Mouse (Mus musculus): ENCODE measurements around the gene Cdkn2d.
"Not testable (repeated sequence)": the region's sequence is repeated elsewhere in the genome, so short reads cannot be mapped to it uniquely, and the experiment has no call there.

Cdkn2d gene

DNA sequence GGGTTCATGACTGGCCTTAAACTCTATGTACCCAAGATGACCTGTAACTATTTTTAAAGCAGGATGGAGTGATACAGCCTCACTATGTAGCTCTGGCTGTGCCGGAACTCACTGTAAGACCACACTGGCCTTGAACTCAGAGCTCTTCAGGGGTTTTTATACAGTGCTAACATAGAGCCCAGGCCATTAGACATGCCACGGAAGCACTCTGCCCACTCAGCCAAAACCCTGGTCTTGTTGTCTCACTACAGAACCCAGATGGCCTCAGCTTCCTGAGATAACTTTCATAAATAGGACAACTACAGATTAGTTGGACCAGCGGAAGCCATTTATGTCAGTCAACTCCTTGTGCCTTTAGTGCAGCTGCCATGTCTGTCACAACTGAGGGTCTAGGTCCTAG, 16.9 kb downstream of the Cdkn2d start:
- no peak for DNase-seq

DNA sequence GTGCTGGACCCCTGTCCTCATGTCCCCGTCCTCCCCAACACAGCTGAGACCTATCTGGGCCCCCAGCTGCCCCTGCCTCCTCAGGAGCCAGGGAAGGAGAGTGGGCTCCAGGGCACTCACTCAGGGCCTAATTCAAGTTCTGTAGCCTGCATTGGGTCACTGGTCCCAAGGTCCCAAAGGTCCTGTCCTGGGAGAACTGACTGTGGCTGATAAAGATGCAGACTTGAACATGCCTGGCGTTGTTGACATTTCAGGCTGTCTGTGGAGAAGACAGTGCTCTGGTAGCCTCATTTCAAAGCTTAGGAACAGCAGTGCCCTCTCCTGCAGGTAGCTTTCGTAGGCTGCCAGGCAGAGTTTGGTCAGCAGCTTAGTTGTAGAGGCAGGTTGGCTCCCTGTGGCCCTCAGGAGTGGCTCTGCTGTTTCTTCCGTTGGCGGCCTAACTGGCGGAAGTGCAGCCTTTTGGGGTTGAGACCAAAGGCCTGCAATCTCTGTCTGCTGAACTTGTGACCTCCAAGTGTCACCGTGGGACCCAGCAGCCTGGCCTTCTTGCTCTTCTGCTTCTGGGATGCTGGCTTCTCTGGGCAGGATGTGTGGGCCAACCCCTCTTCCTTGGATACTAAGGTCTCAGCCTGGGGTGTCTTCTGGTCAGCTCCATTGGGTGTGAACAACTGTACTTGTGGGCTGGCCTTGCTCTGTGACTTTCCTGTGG, 17.5 kb downstream of the Cdkn2d start:
- no peak for DNase-seq

DNA sequence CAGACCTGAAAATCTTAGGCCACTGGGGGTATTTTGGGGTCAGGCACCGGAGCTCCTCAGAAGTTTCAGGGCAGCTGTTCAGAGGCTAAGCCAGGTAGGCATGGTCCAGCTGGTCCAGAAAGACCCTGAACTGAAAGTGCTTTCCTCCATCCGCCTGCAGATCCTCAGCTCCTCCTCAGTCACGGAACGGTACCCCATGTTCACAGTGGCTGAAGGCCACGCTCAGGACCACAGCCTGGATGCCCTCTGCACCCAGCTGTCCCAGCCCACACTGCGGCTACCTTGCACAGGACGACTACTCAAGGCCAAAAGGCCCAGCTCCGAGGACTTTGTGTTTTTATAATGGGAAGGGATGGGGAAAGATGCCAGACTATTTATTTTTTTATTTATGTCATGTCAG, 18.1 kb downstream of the Cdkn2d start:
- DNase-seq = no peak

DNA sequence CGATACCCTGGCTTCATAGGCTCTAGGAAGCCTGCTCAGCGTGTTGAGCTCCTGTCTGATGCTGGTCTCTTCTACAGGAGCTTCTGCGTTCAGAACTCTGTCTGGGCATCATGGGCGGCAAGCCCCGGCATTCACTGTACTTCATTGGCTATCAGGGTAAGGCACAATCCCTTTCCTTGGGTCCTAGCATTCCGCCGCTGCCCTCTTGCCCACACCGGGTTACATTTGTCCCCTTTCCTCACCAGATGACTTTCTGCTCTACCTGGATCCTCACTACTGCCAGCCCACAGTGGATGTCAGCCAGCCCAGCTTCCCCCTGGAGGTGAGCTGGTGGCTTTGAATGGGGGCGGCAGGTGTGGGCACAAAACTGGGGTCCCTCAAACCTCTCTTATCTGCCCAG, 18.8 kb downstream of the Cdkn2d start:
- DNase-seq = no peak

DNA sequence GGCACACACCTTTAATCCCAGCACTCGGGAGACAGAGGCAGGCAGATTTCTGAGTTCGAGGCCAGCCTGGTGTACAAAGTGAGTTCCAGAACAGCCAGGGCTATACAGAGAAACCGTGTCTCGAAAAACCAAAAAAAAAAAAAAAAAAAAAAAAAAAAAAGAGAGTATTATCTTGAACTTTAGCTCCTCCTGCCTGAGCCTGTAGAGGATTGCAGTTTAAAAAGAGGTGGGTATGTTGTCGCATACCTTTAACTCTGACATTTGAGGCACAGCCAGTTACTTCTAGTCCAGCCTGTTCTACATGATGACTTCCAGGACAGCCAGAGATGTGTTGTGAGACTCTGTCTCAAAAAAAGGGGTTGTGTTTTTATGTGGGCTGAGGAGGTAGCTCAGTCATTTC, 21.6 kb downstream of the Cdkn2d start:
- DNase-seq = not testable (repeated sequence)

DNA sequence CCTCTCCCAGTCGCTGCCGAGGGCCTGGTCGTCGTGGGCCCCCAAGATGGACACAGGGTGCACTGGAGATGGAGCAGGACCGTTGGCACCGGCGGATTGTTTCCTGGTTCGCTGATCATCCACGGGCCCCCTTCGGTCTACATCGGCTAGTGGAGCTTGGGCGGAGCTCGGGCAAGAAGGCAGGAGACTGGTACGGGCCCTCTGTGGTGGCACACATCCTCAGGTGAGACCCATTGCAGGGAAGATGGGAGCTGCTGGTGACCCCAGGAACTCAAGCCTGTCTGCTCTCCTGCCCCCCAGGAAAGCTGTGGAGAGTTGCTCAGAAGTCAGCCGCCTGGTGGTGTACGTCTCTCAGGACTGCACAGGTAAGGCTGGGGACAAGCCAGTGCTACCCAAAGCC, 22.9 kb downstream of the Cdkn2d start:
- DNase-seq = no peak

DNA sequence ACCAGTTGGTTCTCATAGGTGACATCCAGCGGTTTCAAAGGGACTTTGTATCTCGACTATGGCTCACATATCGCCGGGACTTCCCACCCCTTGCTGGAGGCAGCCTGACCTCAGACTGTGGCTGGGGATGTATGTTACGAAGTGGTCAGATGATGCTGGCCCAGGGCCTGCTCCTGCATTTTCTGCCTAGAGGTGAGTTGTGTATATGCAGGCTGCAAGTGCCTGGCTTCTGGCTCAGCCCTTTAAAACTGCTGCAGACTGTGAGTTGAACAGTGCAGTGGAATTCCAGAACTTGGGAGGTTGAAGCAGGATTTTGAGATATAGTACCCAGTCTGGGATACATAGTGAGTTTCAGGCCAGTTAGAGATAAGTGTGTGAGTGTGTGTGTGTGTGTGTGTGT, 24.3 kb downstream of the Cdkn2d start:
- no peak for DNase-seq

DNA sequence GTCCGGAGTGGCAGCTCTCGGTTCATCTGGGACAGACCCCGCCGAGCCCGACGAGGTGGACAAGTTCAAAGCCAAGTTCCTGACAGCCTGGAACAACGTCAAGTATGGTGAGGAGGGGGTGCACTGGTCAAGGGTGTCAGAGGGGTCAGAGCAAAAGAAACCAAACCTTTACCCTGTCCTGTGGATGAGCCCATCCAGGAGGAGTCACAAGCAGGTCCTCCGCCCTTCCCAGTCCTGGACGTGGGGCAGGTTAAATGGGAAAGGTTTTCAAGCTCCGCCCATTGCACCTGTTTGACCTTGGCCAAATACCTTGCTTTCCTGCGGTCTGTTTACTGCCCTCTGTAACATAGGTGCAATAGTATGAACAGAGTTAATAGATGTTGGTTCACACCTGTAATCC, 25.6 kb downstream of the Cdkn2d start:
- DNase-seq = no peak

DNA sequence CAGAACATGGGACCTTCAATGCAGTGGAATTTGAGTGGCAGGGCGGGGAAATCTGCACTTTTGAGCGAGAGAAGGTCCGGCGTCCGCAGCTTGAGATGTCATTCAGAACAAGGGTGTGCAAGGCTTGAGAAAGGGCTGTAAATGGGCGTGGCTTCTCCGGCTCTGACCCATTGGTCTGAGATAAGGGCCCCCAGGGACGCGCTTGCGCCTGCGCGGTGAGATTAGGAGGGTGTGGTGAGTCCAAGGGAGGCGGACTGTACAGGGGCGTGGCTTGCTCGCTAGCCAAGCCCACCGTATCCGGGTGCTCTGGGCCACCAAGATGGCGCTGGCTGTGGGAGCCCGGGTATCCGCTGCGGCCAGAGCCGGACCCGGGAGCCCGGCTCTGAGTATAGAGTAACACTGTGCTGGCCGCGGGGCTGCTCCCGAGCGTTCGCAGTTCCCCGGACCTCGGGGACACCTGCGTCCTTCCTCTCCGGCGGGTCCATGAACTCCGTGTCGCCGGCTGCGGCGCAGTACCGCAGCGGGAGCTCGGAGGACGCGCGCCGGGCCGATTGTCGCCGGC, 26.1 kb downstream of the Cdkn2d start, which contains the start of gene Atg4d:
Atg4d (plus strand) TSS at position 294 of the 562 bp plus-strand sequence.
- DNase-seq = peak; percentile 97 to 99

DNA sequence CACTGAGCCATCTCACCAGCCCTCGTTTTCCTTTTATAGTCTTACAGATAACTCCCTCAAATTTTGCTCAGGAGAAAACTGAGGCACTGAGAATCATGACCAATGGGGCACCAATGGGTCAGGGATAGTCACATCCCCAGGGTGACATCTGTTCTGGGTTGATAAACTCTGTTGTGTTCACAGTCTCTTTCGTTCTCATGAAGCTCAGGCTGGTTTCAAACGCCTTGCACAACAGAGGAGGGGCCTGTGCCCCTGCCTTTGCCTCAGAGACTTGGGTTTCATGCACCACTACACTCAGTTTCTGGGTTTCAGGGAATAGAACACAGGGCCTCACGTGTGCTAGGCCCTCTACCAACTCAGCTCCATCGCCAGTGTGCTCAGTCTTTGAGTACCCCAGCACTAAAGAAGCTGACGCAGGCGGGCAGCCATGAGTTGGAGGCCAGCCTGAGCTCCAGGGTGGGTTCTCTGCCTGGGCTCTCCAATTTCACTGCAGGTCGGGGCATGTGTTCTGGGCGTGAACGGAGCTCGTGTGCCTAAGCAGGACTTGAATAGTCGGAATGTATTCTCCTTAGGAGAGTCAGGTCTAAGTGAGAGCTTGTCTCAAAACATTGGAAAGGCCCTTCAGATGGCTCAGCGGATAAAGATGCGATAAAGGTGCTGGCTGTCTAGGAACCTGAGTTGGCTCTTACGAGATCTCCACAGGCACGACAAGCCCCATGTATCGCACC, 26.8 kb downstream of the Cdkn2d start:
- no peak for DNase-seq

DNA sequence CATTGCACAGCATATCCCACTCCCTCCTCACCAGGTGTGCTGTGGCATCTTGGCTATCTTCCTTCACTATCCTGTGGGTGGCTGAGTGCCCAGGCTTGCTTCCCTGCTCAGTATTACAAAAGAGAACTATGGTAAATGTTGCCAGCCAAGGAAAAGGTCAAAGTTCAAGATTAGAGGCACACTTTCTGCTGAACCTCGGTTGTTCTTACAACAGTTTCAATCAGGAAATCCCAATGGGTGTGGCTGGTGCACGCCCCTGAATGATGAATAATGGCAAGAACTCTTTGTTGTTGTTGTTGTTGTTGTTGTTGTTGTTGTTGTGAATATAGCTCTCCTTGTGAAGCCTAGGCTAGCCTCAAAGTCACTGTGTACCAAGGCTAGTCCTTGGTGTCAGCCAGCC, 29.4 kb downstream of the Cdkn2d start:
- DNase-seq = no peak

DNA sequence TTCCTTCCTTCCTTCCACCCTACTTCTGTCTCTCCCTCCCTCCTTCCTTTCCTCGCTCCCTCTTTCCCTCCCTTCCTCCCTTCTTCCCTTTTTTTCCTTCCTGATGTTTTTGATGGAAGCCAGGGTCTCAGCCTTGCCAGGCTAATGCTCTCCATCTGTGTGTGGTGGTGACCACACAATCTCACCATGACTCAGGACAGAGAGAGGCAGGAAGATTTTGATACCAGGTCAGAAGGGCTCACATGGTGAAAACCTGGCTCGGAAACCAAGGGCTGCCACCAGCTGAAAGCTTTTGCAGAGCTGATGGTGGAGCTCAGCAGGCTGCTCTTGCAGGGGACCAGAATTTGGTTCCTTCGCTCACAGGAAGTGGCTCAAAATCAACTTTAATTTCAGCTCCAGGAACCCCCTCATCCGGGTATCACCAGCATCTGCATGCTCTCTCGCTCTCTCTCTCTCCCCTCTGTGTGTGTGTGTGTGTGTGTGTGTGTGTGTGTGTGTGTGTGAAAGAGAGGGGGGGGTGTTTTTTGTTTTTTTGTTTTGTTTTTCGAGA, 30.6 kb downstream of the Cdkn2d start:
- no peak for DNase-seq

DNA sequence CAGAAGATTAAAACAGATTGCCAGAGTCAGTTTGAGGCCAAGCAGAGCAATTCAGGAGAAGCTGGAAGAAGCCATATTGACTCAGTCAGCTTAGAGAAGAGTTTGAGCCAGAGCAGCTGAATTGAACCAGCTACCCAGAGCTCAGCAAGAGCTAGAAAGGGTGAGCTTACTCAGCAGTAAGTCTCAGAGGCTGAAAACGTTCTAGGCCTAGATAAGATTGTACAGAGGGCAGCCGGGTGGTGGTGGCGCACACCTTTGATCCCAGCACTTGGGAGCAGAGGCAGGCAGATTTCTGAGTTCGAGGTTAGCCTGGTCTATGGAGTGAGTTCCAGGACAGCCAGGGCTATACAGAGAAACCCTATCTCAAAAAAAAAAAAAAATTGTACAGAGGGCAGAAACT, 34.9 kb downstream of the Cdkn2d start:
- not testable (repeated sequence) for DNase-seq

DNA sequence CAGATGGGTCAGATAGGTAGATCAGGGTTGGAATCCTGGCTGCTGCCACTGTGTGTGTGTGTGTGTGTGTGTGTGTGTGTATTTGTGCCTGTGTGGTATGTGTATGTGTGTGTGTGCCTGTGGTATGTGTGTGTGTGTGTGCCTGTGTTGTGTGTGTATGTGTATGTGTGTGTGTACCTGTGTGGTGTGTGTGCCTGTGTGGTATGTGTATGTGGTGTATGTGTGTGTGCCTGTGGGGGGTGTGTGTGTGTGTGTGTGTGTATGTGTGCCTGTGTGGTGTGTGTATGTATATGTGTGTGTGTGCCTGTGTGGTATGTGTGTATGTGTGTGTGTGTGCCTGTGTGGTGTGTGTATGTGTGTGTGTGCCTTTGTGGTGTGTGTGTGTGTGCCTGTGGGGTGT, 36.5 kb downstream of the Cdkn2d start:
- no peak for DNase-seq

DNA sequence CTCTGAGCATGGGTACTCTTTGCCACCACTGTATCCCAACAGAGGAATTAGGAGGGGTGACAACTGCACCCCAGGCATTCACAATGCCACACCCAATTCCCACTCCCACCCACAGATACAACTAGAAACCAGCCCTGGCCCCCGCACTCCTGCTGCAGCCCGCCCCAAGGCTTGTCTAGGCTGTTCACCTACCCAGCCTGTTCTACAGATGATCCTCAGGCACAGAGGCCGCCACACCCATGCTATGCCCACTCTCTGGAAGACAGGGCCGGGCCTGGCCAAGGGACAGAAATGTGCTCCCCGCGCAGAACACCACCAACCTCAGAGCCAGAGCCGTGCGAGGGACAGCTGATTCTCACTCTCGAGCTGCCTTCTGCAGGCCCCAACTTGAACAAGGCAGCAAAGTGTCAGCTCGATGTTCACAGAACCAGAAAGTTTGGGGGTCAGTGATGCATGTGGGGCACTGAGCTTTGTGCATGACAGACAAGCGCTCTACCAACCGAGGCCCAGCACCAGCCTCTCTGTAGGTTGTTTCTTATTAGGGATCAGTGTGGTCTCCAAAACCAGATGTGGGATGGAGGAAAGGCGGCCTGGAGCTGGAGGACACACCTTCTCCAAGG, 40.0 kb downstream of the Cdkn2d start:
- DNase-seq = peak in 1 of 2 experiments; percentile 6

DNA sequence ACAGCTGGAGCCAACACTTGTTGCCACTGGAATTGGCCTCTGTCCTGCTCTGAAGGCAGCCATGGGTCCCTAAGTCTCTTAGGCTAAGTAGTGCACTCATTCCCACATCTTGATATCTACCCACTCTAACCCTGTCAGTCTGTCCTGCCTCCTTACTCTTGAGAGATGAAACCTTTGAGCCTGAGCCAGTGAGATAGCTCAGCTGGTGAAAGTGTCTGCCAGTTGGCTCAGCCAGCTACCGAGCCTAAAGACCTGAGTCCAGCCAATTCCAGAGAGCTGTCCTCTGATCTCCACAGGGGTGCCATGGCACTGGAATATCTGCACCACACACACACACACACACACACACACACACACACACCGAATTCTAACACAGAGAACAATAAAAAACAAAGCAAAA, 40.7 kb downstream of the Cdkn2d start:
- peak in 1 of 2 experiments; percentile 6 for DNase-seq

DNA sequence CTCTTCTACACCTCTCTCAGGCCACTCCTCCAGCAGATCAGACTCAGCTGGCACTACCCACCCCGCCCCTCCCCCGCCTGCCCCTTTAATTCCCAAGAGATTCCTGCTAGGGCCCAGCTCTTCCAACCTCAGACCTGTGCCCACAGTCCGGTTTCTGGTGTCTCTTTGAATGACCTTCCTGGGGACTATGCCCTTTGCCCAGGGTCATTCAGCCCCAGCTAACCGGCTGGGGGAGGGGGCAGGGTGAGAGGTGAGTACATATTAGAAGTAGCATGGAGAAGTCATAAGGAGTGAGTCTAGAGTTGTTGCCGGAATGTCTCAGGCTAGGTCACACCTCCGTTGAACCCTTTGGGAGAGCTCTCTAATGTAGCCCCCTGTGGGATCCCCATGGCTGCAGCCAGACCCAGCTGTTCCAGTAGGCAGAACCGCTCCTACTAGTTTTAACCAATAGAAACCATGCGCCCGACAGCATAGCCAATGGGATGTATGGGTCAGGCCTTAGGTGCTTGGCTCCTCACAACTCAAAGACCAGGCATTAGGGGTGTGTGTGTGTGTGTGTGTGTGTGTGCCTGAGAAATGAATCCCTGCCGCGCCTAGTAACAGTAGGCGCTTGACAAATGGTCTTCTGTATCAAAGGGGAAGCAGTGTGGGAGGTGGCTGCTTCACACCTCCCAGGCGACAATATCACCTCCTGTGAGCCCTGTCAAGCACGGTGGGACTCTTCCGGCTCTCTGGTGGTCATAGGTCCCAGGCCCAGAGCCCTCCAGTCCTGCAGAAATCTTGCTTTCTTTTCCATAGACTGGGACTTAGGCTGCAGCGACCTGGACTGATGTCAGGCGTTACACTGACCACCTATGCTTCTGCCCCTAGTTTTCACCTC, 41.3 kb downstream of the Cdkn2d start:
- DNase-seq = no peak

DNA sequence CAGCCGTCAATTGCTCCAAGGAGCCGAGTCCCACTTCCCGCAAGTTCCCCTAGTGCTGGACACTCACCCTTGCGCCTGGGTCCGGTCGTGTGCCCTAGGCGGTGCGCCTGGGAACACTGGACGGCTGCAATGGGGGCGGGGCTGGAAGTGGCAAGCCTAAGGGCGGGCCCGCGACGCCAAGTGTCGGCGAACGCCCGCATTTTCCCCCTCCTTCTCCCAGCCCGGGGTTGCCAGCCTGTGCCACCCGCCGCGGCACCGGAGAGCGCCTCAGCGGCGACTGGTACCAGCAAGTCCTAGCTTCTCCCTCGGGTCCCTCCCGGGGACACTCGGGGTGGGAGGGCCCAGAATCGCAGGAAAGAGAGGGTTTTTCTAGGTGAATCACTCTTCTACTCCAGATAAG, 42.9 kb downstream of the Cdkn2d start, which contains the start of gene S1pr5:
S1pr5 (minus strand) TSS at position 118 of the 400 bp plus-strand sequence.
- DNase-seq = peak; percentile 21 to 52

DNA sequence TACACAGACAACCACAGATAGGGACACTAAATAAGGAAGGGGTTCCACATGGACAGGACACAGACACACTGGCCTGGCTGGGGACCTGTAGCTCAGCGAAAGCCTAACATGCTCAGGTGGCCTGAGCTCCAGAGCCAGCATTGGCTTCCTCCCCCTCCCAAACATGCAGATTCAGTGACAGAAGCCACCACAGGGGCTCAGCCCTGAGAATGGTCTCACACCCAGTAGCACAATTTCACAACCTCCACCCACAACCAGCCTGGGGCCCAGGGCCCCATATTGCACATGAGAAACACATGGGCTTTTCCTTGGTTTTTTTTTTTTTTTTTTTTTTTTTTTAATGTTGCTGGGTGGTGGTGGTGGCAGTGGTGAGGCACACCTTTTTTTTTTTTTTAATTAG, 44.9 kb downstream of the Cdkn2d start:
- no peak for DNase-seq

DNA sequence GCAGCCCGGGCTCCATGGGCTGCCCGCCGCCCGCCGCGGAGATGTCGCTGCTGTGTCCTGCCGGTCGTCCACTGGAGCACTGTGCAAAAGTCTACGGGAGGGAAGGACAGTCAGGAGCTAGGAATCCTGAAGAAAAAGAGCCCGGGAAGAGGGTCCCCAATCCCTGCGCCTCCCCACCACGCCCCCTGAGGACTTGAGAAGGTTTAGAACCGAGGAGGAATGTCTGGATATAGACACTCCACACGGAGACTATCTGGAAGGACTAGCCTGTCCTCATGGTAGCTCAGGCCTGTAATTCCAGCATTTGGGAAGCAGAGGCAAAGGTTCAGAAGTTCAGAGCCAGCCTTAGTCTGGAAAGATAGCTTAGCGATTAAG, 46.1 kb downstream of the Cdkn2d start:
- no peak for DNase-seq

DNA sequence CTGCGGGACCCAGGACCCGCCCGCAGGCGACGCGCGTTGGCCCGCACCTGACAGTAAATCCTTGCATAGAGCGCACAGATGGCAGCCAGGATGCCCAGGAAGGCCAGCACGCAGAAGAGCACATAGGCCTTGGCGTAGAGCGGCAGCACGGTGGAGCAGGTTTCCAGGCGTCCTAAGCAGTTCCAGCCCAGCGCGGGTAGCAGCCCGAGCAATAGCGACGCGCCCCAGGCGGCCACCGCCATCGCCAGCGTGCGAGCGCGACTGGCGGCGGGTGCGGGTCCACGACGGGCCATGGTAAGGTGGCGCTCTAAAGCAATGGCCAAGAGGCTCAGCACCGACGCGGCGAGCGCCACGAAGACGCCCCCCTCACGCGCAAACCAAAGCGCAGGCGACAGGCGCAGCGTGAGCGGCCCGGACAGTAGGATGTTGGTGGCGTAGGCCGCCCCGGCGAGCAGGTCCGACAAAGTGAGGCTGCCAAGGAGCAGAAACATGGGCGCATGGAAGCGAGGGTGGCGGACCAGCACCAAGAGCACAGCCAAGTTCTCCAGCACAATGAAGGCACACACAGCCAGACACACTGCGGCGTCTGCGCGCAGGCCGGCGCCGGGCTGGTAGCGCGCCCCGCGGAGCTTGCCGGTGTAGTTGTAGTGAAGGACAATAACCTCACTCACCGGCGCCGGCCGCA, 46.6 kb downstream of the Cdkn2d start:
- peak; percentile 81 to 87 for DNase-seq
